Mouse (Mus musculus): Measurements from ENCODE around the gene Ccdc120.

The Ccdc120 gene

DNA sequence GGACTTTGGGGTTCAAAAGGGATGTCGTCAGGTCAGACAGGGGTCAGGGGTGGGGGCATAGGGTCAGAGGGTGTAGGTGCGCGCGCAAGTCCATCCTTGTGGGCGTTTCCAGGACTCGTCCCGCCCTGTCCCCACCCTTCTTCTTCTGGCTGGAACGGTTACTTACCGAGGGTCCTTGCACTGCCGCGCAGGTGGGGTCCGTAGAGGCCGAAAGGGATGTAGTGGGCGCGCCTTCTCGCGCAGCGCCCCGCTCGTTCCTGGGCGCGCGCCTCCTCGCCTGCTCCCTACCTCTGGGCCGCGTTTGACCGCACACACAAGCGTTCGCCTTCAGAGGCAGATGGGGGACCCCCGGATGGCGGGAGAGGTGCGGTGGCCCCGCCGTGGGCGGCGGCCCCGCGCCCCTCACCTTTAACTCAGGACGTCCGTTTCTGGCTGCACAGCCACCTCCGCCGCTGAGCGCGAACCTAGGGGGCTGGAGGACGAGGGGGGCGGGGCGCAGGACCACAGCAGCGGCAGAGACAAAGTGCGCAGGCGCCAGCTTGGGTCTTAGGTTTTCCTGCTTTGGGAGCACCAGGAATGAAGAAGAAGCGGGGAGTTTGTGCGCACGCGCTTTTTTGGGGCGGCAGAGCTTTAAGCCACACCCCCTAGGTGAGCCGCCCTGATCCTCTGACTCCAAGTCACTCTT is at the start of gene Ccdc120:
Ccdc120 (minus strand) TSS at position 474 of the 685 bp plus-strand sequence.
- peak; percentile 80 for DNase-seq (ENCODE audit: low read depth, low spot score)

DNA sequence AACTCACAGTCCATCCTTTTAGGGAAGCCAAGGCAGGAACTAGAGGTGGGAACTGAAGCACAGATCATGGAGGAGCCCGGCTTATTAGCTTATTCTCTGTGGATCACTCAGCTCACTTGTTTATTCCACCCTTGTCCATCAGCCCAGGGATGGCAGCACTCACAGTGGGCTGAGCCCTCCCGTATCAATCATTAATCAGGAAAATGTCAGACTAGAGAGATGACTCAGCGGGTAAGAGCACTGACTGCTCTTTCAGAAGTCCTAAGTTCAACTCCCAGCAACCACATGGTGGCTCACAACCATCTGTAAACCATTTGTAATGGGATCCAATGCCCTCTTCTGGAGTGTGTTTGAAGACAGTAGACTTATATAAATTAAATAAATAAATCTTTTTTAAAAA is 46.6 kb upstream of the Ccdc120 start:
- DNase-seq (ENCODE audit: low read depth, low spot score) = no peak

DNA sequence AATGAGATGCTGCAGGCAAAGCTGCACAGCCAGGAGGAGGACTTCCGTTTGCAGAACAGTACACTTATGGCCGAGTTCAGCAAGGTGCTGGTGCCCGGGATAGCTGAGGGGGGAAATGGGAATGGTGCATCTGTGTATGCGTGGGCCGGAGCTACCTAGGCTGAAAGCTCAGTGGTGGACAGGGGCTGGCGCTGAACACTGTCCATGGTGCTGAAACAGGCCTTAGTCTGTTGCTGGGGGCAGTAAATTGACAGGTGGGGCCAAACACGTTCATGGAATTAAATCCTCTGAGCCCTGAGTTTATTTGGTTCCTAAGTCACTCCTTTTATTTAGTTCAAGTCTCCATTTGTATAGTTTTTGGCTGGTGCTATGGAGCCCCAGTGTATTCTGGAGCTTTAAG is 44.3 kb upstream of the Ccdc120 start:
- peak; percentile 56 for DNase-seq (ENCODE audit: low read depth, low spot score)

GRCm38 (mm10) chrX:7793361-7793760 is 42.7 kb upstream of the Ccdc120 start:
- peak; percentile 11 for DNase-seq (ENCODE audit: low read depth, low spot score)

GRCm38 (mm10) chrX:7790309-7790708 is 39.6 kb upstream of the Ccdc120 start:
- no peak for DNase-seq (ENCODE audit: low read depth, low spot score)

- peak; percentile 78 for DNase-seq (ENCODE audit: low read depth, low spot score)
Observed at GRCm38 (mm10) chrX:7789542-7790136, 38.9 kb upstream of the Ccdc120 start, which contains the start of gene Gripap1. Gene Gripap1, plus strand, starts transcription at chrX:7789765.

- DNase-seq (ENCODE audit: low read depth, low spot score) = no peak
Observed at GRCm38 (mm10) chrX:7782603-7783092, 31.9 kb upstream of the Ccdc120 start.

DNA sequence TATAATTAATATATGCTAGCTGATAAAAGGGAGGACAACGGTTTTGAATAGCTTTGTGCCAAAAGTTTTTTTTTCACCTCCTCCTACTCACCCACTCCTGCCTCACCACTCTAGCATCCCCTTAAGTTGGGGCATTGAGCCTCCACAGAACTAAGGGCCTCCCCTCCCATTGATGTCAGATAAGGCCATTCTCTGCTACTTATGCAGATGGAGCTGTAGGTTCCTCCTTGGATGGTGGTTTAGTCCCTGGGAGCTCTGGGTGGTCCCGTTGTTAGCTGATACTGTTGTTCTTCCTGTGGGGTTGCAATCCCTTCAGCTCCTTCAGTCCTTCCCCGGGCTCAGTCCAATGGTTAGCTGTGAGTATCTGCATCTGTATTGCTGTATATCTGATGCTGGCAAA is 28.6 kb upstream of the Ccdc120 start:
- no peak for DNase-seq (ENCODE audit: low read depth, low spot score)

- DNase-seq (ENCODE audit: low read depth, low spot score) = no peak
Observed at GRCm38 (mm10) chrX:7778450-7779244, 27.9 kb upstream of the Ccdc120 start.

DNA sequence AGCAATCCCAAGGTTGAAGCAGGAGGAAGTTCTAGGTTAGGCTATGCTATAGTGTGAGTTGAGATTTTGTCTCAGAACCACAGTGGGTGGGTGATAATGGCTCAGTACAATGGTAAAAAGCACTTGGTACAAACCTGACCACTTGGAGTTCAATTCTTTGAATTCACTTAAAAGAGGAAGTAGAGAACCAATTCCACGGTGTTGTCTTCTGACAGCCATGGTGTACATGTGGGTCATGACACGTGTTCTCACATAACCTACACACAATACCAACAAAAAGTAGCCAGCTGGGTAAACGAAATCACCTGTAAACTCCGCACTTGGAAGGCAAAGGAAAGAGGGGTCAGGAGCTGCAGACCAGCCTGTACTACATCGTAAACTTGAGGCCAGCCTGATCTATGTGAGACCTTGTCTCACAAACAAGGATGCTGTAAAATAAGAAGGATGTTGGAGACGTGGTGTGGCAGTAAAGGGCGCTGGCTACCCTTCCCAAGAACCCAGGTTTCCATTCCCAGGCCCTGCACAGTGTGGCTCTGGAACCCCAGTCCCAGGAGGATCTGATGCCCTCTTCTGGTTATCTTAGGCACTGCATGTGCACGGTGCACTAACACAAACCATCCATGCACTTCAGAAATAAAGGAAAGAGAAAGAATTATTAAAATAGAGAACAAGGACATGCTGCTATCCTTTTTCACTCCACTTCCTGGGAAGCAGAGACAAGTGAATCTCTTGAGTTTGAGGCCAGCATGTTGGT is 25.8 kb upstream of the Ccdc120 start:
- peak; percentile 46 for DNase-seq (ENCODE audit: low read depth, low spot score)

- no peak for DNase-seq (ENCODE audit: low read depth, low spot score)
Observed at GRCm38 (mm10) chrX:7775501-7776205, 24.9 kb upstream of the Ccdc120 start.

- no peak for DNase-seq (ENCODE audit: low read depth, low spot score)
Observed at GRCm38 (mm10) chrX:7772766-7773165, 22.1 kb upstream of the Ccdc120 start.

- DNase-seq (ENCODE audit: low read depth, low spot score) = no peak
Observed at GRCm38 (mm10) chrX:7769302-7770017, 18.8 kb upstream of the Ccdc120 start.

- DNase-seq (ENCODE audit: low read depth, low spot score) = no peak
Observed at GRCm38 (mm10) chrX:7765764-7766163, 15.1 kb upstream of the Ccdc120 start.

GRCm38 (mm10) chrX:7765281-7765670 is 14.6 kb upstream of the Ccdc120 start:
- DNase-seq (ENCODE audit: low read depth, low spot score) = no peak

DNA sequence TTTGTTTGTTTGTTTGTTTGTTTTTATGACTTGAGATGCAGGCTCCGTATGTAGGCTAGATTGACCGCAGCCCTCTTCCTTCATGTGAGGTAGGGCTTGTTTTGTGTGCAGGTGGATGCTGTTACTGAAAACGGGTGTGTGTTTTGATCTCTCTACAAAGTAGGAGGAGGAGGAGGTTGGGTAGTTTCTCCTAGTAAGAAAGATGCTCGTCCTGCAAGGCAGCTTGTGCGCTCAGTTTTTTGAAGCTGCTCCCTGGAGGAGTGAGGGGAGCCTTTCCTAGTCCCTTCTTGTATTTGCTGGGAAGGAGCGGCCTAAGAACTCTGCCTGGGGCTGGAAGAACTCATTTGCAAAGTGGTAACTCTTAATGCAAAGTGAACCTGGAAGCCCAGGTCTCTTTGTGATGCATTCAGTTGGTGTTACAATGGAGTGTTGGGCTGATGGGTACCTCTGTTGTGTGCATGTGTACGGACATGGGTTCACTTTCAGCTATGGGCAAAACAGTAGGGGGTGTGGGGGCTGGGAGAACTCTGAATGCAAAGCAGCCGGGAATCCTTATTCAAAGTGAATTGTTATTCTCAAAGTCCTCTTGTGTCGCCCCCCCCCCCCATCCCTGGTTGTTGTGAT is 14.1 kb upstream of the Ccdc120 start:
- DNase-seq (ENCODE audit: low read depth, low spot score) = no peak

DNA sequence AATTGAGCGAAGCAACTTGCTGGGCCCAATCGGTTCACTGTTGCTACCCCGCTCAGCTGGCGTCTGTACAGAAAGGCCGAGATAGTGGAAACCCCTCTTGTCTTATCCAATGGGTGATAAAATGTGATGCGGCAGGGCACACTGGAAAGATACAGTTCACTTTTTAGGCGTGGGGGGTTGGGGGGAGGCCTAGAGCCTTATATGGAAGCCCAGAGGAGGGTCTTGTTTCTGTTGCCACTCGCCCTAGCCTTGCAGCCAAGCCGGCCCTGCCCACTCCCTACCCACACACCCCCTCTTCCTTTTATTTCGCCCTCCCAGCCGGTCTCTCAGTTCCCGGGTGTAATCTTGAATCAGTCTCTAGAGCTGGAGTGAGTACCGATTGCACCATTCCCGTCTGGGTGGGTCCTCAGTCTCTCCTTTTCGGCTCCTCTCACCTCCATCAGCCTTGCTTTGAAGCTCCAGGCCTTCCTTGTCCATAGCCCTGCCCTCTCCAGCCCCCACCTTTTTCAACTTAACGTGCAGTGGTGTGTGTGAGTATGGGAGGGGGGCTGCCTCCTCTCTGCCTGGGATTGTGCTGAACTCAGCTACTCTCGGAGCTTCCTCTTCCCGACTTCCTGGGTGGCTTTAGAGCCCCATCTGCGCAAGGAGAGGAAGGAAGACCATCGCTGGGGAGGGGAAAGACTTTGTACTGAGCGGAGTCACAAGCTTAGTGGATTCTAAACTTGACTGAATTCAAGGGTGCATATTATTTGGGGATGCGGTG is 13.1 kb upstream of the Ccdc120 start:
- DNase-seq (ENCODE audit: low read depth, low spot score) = no peak

GRCm38 (mm10) chrX:7762921-7763197 is 12.2 kb upstream of the Ccdc120 start:
- no peak for DNase-seq (ENCODE audit: low read depth, low spot score)

- DNase-seq (ENCODE audit: low read depth, low spot score) = peak; percentile 91
Observed at GRCm38 (mm10) chrX:7762137-7762920, 11.6 kb upstream of the Ccdc120 start, which contains the start of gene Tfe3. Gene Tfe3, plus strand, starts transcription at chrX:7762560.

Data from forelimb bud, embryonic 11.5 days (tissue).